Mouse (Mus musculus) limb, embryonic 10.5 days (tissue): Measurements from ENCODE around the gene Set. TPM values are rescaled to one million over a fixed set of nuclear protein-coding genes. Genes with fewer than 3 reads are reported as not detected.

Source experiments
- DNase-seq: peaks from one replicate; pipeline ENCODE4 v3.0.0-alpha.2; 2017; ENCODE audit warnings: low spot score
- H3K27ac ChIP-seq: fragments of 300-500 bp; sonication (generic); 2 replicates; pipeline ENCODE4 v1.5.1; 2016; ENCODE audit warnings: mild to moderate bottlenecking
- H3K27me3 ChIP-seq: fragments of 300-500 bp; sonication (generic); 2 replicates; pipeline ENCODE4 v1.6.1; 2016; ENCODE audit warnings: low read depth, mild to moderate bottlenecking; ENCODE audit not compliant: poor library complexity, severe bottlenecking
- H3K36me3 ChIP-seq: fragments of 300-500 bp; sonication (generic); 2 replicates; pipeline ENCODE4 v1.6.1; 2016; ENCODE audit warnings: mild to moderate bottlenecking, moderate library complexity
- H3K4me1 ChIP-seq: fragments of 300-500 bp; sonication (generic); 2 replicates; pipeline ENCODE4 v1.6.1; 2016
- H3K4me3 ChIP-seq: fragments of 300-500 bp; sonication (generic); 2 replicates; pipeline ENCODE4 v1.5.1; 2016; ENCODE audit warnings: mild to moderate bottlenecking, moderate library complexity
- H3K9me3 ChIP-seq: fragments of 300-500 bp; sonication (generic); replicated peaks from 2 replicates; pipeline ENCODE4 v1.6.1; 2016; ENCODE audit warnings: mild to moderate bottlenecking
- WGBS: fragments of 180-500 bp; shearing (Covaris S2); methylation state at CpG from one replicate; pipeline ENCODE4 v1.1.7; 2016; 5-methylcytosine and 5-hydroxymethylcytosine counted together
- polyA plus RNA-seq: library from polyadenylated mRNA; unstranded; fragments of >200 nt; fragmentation: Nextera tagmentation; extraction: Ambion mirVana; gene quantifications from 2 replicates; pipeline ENCODE4 v1.2.1, GENCODE M21; 2016

Set gene
- polyA plus RNA-seq, 1 experiment from 2014 or later, result 854 TPM

DNA sequence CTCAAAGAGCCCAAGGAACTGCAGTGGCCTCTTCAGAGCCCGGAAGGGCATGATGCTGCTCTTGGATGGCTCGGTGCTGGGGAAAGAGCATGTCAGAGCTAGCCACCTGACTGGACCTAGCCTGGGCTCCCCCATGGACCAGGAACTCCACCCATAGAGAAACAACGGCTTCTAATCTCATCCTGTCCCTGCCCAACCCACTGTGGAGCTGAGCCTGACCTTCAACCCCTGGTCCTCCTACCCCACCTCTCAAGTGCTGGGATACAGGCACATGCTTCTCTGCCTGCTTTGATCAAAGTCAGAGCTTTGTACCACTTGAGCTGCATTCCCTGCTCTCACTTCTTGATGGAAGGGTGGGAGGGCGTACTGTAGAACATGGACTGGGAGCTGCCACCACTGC lies 51.1 kb downstream of the Set start:
- 0 out of 2 replicates have a peak, but pooled peaks cover 3% of the 10 kb centered on the region for H3K4me1 ChIP-seq
- WGBS, result 90% methylated on average over 4 of the region's 4 CpGs
- H3K27me3 ChIP-seq, result no peaks in the 10 kb centered on the region
- no peaks in the 10 kb centered on the region for H3K9me3 ChIP-seq
- no peak overlapping the region for H3K4me3 ChIP-seq
- peaks cover 94% of the 10 kb centered on the region for H3K36me3 ChIP-seq
- H3K27ac ChIP-seq, result no peak overlapping the region
- no peak for DNase-seq

GRCm38 (mm10) chr2:30111500-30111899 lies 54.3 kb downstream of the Set start:
- no peaks in the 10 kb centered on the region for H3K27me3 ChIP-seq
- H3K4me3 ChIP-seq, result no peak overlapping the region
- no peak for DNase-seq
- WGBS, result 92% methylated on average over 2 of the region's 2 CpGs
- H3K9me3 ChIP-seq, result no peaks in the 10 kb centered on the region
- H3K27ac ChIP-seq, result no peak overlapping the region
- peaks cover 65% of the 10 kb centered on the region for H3K36me3 ChIP-seq
- H3K4me1 ChIP-seq, result 0 out of 2 replicates have a peak, but pooled peaks cover 3% of the 10 kb centered on the region

- DNase-seq, result no peak
- Histone ChIP-seq H3K36me3 (peaks cover 54% of the 10 kb centered on the region), H3K4me1 (no peaks in the 10 kb centered on the region), H3K9me3 (no peaks in the 10 kb centered on the region), H3K27me3 (no peaks in the 10 kb centered on the region), H3K27ac (no peak overlapping the region), H3K4me3 (no peak overlapping the region)
- 93% methylated on average over 5 of the region's 5 CpGs for WGBS
Measured at GRCm38 (mm10) chr2:30112564-30112963, 55.4 kb downstream of the Set start.

- Histone ChIP-seq H3K4me3 (no peak overlapping the region), H3K9me3 (no peaks in the 10 kb centered on the region), H3K4me1 (peaks cover 16% of the 10 kb centered on the region), H3K36me3 (peaks cover 4% of the 10 kb centered on the region; the same call in 1 of the 2 replicates), H3K27ac (no peak overlapping the region), H3K27me3 (no peaks in the 10 kb centered on the region)
- no peak for DNase-seq
- WGBS, result 40% methylated on average over 6 of the region's 6 CpGs
Measured at GRCm38 (mm10) chr2:30119641-30120051, 62.5 kb downstream of the Set start.

GRCm38 (mm10) chr2:30120269-30120668 lies 63.1 kb downstream of the Set start:
- H3K9me3 ChIP-seq, result no peaks in the 10 kb centered on the region
- H3K27ac ChIP-seq, result no peak overlapping the region
- peaks cover 22% of the 10 kb centered on the region for H3K4me1 ChIP-seq
- 92% methylated on average over 4 of the region's 4 CpGs for WGBS
- no peak overlapping the region for H3K4me3 ChIP-seq
- H3K27me3 ChIP-seq, result no peaks in the 10 kb centered on the region
- DNase-seq, result no peak
- peaks cover 4% of the 10 kb centered on the region; the same call in 1 of the 2 replicates for H3K36me3 ChIP-seq

Other genes with a start within 250 kb of the Set start
- 20.4 and 25.1 TPM in 2 replicates for gene Urm1, start 237.3 kb upstream of the Set start, polyA plus RNA-seq
- 8.9 and 11.4 TPM in 2 replicates for gene Cercam, start 188.2 kb upstream of the Set start, polyA plus RNA-seq
- 101 and 105 TPM in 2 replicates for gene Odf2, start 168.2 kb upstream of the Set start, polyA plus RNA-seq
- gene Gle1, start 122.0 kb upstream of the Set start, polyA plus RNA-seq, result 75.8 and 86.9 TPM in 2 replicates
- 70.6 and 80.4 TPM in 2 replicates for gene Sptan1, start 91.8 kb upstream of the Set start, polyA plus RNA-seq
- 38.6 and 45.0 TPM in 2 replicates for gene Wdr34, start 8.5 kb upstream of the Set start, polyA plus RNA-seq
- gene Pkn3, start 20.3 kb downstream of the Set start, polyA plus RNA-seq, result 13.5 and 14.7 TPM in 2 replicates
- 35.6 and 37.2 TPM in 2 replicates for gene Zdhhc12, start 36.3 kb downstream of the Set start, polyA plus RNA-seq
- gene Zer1, start 67.2 kb downstream of the Set start, polyA plus RNA-seq, result 6.5 and 9.3 TPM in 2 replicates
- 6.8 and 8.1 TPM in 2 replicates for gene Tbc1d13, start 76.4 kb downstream of the Set start, polyA plus RNA-seq
- gene Endog, start 114.1 kb downstream of the Set start, polyA plus RNA-seq, result 15.2 and 19.5 TPM in 2 replicates
- gene Spout1, start 121.1 kb downstream of the Set start, polyA plus RNA-seq, result 104 and 107 TPM in 2 replicates
- gene Kyat1, start 148.5 kb downstream of the Set start, polyA plus RNA-seq, result 7.5 and 8.4 TPM in 2 replicates
- gene Lrrc8a, start 180.3 kb downstream of the Set start, polyA plus RNA-seq, result 44.4 and 46.0 TPM in 2 replicates
- gene Gm28035, start 183.2 kb downstream of the Set start, polyA plus RNA-seq, result 0.04 and 0.08 TPM in 2 replicates
- 1.4 and 3.3 TPM in 2 replicates for gene Phyhd1, start 208.8 kb downstream of the Set start, polyA plus RNA-seq
- not detected in 2 replicates for gene Gm28038, start 223.7 kb downstream of the Set start, polyA plus RNA-seq
- gene Dolk, start 229.0 kb downstream of the Set start, polyA plus RNA-seq, result 26.8 and 27.5 TPM in 2 replicates
- 74.4 and 77.1 TPM in 2 replicates for gene Nup188, start 229.0 kb downstream of the Set start, polyA plus RNA-seq